Mouse (Mus musculus): Measurements from ENCODE around the gene Gpr62.

DNA sequence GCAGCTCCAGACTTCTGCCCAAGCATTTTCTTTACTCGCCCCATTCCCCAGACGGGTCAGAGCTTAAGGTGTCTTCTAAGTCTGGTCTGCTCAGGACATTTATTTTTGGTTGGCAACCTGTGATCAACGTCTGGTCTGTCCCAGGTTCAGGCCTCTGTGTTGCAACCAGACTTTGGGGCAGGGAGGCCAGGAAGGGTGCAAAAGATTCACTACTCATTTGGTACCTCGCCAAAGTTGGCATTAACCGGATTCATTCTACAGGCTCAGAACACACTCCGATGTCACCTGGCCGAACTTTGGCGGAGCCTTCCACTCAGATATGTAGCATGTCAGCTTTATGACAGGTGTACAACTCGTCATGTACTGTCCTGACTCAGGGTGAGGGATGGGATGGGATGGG lies 17.8 kb downstream of the Gpr62 start:
- TF ChIP-seq CTCF (conservative IDR thresholded peaks at IDR 0.05; ENCODE audit: low read length) (no peak), POU5F1 (IDR thresholded peaks at IDR 0.05; ENCODE audit: borderline replicate concordance, low read length) (no peak)

Measured in E14TG2a.4 (cell line).